16 mouse cellular contexts compared by ENCODE assay signal in the genomic region with DNA sequence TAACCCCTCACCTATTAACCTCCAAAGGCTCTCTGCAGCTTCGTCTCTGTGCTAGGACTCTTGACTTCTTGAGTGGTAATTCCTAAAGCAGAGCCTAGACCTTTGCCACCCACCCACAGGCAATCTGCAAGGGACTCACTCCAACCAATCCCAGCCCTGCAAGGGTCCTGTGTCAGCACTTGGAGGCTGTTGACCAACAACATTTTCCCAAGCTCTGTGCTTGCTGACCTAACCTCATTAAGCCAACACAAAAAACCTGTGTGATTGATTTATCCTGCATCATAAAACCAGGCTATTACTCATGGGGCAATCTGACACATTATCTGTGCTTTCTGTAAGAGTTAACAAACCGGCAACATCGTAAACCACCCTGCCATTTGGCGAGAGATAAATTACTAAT.
"Had no signal": no experiment of that assay in that cellular context is flagged by ENCODE, and none has a peak within 500 bp of the region (broad histone marks: within the 10 kb centered on the region; RNA-seq: fewer than 3 reads in every experiment).

No protein-coding gene starts in this region.

- H3K36me3 ChIP-seq: stomach, embryonic 15.5 days had no signal

- H3K27ac ChIP-seq: kidney, postnatal 0 days; left cerebral cortex, adult 2 months; liver, embryonic 14.5 days; stomach, embryonic 15.5 days had no signal

- H3K4me1 ChIP-seq: stomach, embryonic 15.5 days had no signal

- H3K9ac ChIP-seq: liver, embryonic 14.5 days; stomach, embryonic 15.5 days had no signal

- H3K9me3 ChIP-seq: stomach, embryonic 15.5 days had no signal

- H3K27me3 ChIP-seq: stomach, embryonic 15.5 days had no signal

- H3K4me3 ChIP-seq: left cerebral cortex, adult 2 months; stomach, embryonic 15.5 days had no signal

- DNase-seq: kidney, adult 2 months; kidney, postnatal 36 days; layer of hippocampus, postnatal 36 days; lung, adult 2 months; lung, postnatal 14 days; lung, postnatal 4 days; midbrain, embryonic 14.5 days; retina, postnatal 1 day; right cerebral cortex, postnatal 25 days; spleen, adult 18-20 months; thymus, postnatal 25 days had no signal

- H3K4me2 ChIP-seq: midbrain, embryonic 11.5 days; stomach, embryonic 15.5 days had no signal
